Mouse (Mus musculus) cortical plate, adult 2 months (tissue): ENCODE results near the gene Olfr686.

Experiments used
- CTCF ChIP-seq: fragments of 200-500 bp; IDR thresholded peaks from 2 replicates; pipeline ENCODE4 v1.5.1; 2011; ENCODE audit warnings: mild to moderate bottlenecking, control low read depth, low read length; ENCODE audit not compliant: insufficient read depth; ENCODE audit errors: extremely low read depth
- POLR2A ChIP-seq: fragments of 200-500 bp; IDR thresholded peaks from 2 replicates; pipeline ENCODE4 v1.6.1; 2011; ENCODE audit warnings: mild to moderate bottlenecking, low read length, control low read depth; ENCODE audit not compliant: insufficient read depth; ENCODE audit errors: extremely low read depth

GRCm38 (mm10) chr7:105247671-105248070, 40.4 kb upstream of the Olfr686 start:
- TF ChIP-seq POLR2A (no peak), CTCF (no peak)
